Mouse (Mus musculus) cortical plate, adult 2 months (tissue): Measurements from ENCODE around the gene Ehd1.

Experiments used
- CTCF ChIP-seq: fragments of 200-500 bp; IDR thresholded peaks from 2 replicates; pipeline ENCODE4 v1.5.1; 2011; ENCODE audit warnings: mild to moderate bottlenecking, control low read depth, low read length; ENCODE audit not compliant: insufficient read depth; ENCODE audit errors: extremely low read depth
- POLR2A ChIP-seq: fragments of 200-500 bp; IDR thresholded peaks from 2 replicates; pipeline ENCODE4 v1.6.1; 2011; ENCODE audit warnings: mild to moderate bottlenecking, low read length, control low read depth; ENCODE audit not compliant: insufficient read depth; ENCODE audit errors: extremely low read depth

GRCm38 (mm10) chr19:6272738-6273137 is 3.8 kb upstream of the Ehd1 start:
- TF ChIP-seq POLR2A, result no peak
- TF ChIP-seq CTCF, result no peak
